Mouse (Mus musculus) macrophage (primary cell): ENCODE data around the gene Dnaja3. TPM values are rescaled to one million over a fixed set of nuclear protein-coding genes. Genes with fewer than 3 reads are reported as not detected.
"Not testable (repeated sequence)": the region's sequence is repeated elsewhere in the genome, so short reads cannot be mapped to it uniquely, and the experiment has no call there.

Source experiments
- H3K27ac ChIP-seq: fragments of 350-480 bp; formaldehyde crosslinking; 2 replicates; pipeline ENCODE4 v1.9.0; 2021
- H3K36me3 ChIP-seq: fragments of 350-480 bp; formaldehyde crosslinking; 2 replicates; pipeline ENCODE4 v1.9.0; 2021; ENCODE audit errors: inconsistent target
- H3K4me3 ChIP-seq: fragments of 350-480 bp; formaldehyde crosslinking; 2 replicates; pipeline ENCODE4 v1.9.0; 2021; ENCODE audit errors: inconsistent target
- H3K79me2 ChIP-seq: fragments of 350-480 bp; formaldehyde crosslinking; 2 replicates; pipeline ENCODE4 v1.9.0; 2021; ENCODE audit errors: inconsistent target
- WGBS: methylation state at CpG from one replicate; pipeline ENCODE4 v1.1.7; 2026; ENCODE audit warnings: inconsistent platforms; ENCODE audit not compliant: missing documents; 5-methylcytosine and 5-hydroxymethylcytosine counted together
- polyA plus RNA-seq: library from polyadenylated mRNA; stranded (reverse); fragments of 250-400 nt; gene quantifications from 3 replicates; pipeline ENCODE4 v1.2.4, GENCODE M21; 2018; ENCODE audit warnings: inconsistent platforms

Dnaja3 gene
- polyA plus RNA-seq, 1 experiment from 2014 or later: 25.5 TPM

DNA sequence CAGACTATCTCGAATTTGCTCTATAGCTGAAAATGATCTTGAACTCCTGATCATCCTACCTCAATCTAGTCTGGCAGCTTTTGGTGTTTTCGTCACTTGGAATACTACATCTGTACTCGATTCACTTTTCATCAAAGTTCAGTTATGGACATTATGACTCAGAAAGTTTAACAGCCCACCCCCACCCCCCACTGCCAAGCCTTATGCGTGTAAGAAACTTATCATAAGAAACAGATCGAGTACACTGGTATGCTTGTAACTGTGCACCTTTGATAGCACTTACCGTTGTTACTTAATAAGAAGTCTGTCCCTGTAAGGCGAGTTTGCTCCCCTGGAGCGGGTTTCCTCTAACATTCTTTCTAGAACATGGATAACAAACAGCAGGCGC is 43.4 kb downstream of the Dnaja3 start:
- WGBS: 20% methylated on average over 9 of the region's 9 CpGs
- Histone ChIP-seq H3K4me3 (peak overlapping the region; percentile 97), H3K36me3 (peaks cover 7% of the 10 kb centered on the region; the same call in 1 of the 2 replicates), H3K27ac (peak overlapping the region; percentile 86), H3K79me2 (peaks cover 36% of the 10 kb centered on the region)

DNA sequence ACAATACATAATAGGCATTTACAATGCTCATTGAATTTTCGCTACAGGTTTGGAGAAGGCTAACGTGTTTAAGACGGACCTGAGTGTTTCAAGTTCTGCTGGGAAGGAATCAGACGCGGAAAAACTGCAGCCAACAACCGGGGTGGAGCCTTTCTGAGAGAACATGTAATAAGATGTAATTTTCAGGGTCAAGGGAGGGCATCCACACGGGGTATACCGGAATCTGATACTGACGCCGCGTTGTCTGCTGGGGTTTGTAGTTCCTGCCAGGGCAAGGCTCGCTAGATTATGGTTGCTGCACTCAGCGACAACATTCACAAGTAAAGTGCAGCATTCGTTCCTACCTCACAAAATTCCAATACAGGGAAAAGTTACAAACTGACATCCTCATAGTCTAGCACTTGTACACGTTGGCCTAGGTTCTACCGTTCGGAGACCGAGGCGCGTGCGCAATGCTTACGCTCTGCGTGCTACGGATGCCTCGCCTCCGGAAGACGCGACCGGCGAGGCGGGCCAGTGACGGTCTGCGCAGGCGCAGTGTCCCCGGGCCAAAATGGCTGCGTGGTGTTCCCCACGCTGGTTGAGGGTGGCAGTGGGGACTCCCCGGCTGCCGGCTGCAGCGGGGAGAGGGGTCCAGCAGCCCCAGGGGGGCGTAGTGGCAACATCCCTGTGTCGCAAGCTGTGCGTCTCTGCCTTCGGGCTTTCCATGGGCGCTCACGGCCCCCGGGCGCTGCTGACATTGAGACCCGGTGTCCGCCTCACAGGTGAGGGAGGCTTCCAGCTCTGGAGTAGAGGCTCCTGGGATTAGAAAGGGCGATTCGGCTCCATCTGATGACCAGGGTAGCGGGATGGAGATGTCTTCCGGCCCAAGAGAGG is 44.0 kb downstream of the Dnaja3 start:
- H3K4me3 ChIP-seq: peak overlapping the region; percentile 97
- peaks cover 30% of the 10 kb centered on the region for H3K79me2 ChIP-seq
- WGBS: under 1% methylated on average over 52 of the region's 54 CpGs
- H3K27ac ChIP-seq: peak overlapping the region; percentile 86
- H3K36me3 ChIP-seq: peaks cover 12% of the 10 kb centered on the region

DNA sequence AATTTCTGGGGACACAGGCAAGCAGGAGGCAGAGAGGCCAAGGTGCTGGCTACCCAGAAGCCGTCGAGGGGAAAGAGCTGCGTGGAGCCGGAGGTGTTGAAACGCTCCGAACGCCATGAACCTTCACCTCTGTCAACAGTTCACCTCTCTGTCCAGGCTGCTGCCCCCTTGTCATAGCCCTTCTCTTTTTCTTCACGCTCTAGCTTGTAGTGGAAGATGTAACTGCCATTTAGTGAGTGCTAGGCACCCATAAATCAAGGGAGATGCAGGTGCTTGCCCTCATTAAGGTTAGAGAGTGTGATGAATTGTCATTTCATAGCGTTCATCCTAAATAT is 44.6 kb downstream of the Dnaja3 start:
- Histone ChIP-seq H3K36me3 (peaks cover 17% of the 10 kb centered on the region), H3K27ac (peak overlapping the region; percentile 34; the same call in 1 of the 2 replicates), H3K79me2 (peaks cover 24% of the 10 kb centered on the region), H3K4me3 (peak overlapping the region; percentile 97)
- WGBS: 0% methylated on average over 9 of the region's 9 CpGs

DNA sequence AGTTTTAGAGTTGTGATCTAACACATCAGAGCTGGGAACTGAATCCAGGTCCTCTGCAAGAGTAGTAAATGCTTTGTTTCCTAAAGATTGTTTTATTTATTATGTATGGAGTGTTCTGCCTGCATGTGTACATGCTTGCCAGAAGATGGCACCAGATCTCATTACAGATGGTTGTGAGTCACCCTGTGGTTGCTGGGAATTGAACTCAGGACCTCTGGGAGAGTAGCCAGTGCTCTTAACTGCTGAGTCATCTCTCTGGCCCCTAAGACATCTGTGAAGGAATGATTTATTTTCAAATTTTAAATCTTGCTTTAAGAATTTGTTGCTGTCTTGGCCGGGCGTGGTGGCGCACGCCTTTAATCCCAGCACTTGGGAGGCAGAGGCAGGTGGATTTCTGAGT is 49.6 kb downstream of the Dnaja3 start:
- WGBS: 97% methylated on average over 4 of the region's 4 CpGs
- H3K4me3 ChIP-seq, H3K27ac ChIP-seq: not testable (repeated sequence)
- H3K36me3 ChIP-seq: peaks cover 54% of the 10 kb centered on the region
- peaks cover 18% of the 10 kb centered on the region for H3K79me2 ChIP-seq

DNA sequence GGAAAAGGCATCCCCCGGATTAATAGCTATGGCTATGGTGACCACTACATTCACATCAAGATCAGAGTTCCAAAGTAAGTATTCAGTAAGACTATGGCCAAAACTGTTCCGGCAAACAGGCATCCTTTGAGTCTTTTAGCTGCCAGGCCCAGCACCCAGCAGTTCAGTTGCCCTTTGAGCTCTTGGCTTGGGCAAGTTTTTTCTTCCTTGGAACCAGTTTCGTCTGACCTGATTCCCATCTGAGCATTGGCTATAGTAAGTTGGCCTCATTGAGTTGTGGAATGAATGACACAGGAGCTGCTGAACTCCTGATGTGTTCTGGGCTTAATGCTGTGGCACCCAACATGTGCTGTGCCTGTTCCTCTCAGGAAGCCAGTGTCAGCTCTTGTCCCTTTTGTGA is 61.4 kb downstream of the Dnaja3 start:
- WGBS: 91% methylated on average over 3 of the region's 3 CpGs

DNA sequence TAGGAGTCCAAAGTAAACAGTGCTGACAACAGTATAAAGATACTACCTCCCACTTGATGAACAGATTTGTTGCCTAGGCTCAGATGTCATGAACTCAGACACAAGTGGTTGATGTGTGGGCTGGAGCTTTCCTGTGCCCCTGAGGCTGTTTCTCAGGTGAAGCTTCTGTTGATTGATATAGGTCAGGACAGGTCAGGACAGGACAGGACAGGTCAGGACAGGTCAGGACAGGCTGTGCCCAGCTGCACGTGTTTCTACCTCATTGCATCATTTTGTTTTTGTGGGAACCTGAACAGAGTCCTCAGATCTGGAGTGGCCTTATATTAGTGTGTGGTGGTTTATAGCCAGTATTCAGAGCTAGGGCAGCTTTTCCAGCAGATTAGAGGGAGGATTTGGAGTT is 62.9 kb downstream of the Dnaja3 start:
- H3K4me3 ChIP-seq: no peak overlapping the region
- WGBS: 100% methylated on average over 1 of the region's 1 CpGs
- peaks cover 79% of the 10 kb centered on the region for H3K36me3 ChIP-seq
- no peak overlapping the region for H3K27ac ChIP-seq
- no peaks in the 10 kb centered on the region for H3K79me2 ChIP-seq

More for the DNA sequence above, 61.4 kb downstream of the Dnaja3 start:
- Histone ChIP-seq H3K4me3 (no peak overlapping the region), H3K36me3 (peaks cover 80% of the 10 kb centered on the region), H3K79me2 (no peaks in the 10 kb centered on the region), H3K27ac (no peak overlapping the region)

DNA sequence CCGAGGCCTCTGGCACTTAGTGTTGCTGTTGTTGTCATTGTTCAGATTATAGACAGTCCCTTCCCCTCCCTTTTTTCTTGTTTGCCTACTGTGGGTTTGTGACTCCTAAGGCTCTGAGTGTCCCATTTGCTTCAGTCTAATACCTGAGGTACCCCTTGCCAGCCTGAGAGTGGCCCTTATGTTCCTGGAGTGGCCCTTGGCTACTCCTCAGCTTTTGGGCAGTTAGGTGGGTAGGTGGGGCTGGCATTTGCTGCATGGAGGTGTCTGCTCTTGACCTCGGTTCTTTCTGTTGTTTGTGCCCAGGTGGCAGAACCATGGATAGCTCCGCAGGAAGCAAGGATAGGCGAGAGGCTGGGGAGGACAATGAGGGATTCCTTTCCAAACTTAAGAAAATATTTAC is 65.8 kb downstream of the Dnaja3 start:
- Histone ChIP-seq H3K79me2 (no peaks in the 10 kb centered on the region), H3K27ac (no peak overlapping the region), H3K4me3 (no peak overlapping the region), H3K36me3 (peaks cover 65% of the 10 kb centered on the region)
- 88% methylated on average over 4 of the region's 4 CpGs for WGBS

DNA sequence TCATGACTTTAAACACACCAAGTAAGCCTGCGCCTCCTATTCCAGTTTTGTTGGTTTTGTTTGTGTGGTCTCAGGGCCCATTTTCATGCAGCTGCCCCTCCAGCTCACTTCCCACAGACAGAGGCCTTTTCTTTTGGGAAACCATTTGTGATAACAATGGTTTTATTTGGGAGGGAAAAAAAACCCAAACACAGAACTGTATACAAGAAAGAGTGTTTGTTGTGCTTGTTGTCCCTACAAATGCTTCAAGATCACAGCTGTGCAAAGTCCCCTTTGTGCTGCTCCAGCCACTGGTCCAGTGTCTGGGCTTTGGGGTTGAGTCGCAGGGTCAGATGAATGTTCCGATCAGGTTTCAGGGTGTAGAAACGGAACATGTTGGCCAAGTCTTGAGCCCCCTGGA is 71.4 kb downstream of the Dnaja3 start:
- Histone ChIP-seq H3K4me3 (no peak overlapping the region), H3K79me2 (no peaks in the 10 kb centered on the region), H3K27ac (no peak overlapping the region), H3K36me3 (peaks cover 37% of the 10 kb centered on the region)
- 91% methylated on average over 4 of the region's 4 CpGs for WGBS

DNA sequence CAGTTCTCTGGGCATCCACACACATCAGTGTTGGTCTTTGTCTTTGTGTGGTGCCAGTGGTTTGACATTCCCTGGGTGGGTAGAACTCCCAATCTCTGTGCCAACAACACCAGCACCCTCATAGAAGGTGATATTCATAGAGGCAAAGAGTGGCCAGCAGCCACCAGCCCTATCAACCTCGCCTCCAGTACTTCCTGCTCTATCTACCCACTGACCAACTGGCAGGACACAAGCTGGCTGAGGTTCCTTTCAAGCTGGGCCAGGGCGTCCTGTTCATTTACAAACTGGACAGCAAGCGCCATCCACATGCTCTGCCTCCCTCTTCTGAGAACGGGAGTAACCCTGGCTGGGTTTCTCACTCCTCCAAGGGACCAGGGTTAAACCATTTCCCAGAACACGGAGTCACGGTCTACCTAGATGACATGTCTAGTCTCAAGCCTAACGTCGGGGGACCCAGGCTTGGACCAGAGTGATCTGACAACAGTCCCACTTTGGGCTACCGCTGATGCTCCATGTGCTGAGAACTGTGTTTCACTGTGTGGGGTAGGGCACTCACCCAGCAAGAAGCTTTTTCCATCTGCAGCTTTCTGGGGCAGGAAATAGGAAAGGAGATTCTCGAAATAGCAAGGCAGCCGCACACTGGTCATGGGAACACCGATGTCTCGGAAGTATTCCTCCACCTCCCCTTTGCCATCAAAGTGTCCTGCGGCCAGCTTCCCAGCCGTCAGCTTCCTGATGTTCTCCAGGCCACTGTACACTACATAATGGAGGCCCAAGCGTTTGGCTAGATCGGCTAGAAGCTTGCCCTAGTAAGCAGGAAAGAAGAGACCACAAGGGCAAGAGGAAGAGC is 74.3 kb downstream of the Dnaja3 start:
- Histone ChIP-seq H3K36me3 (peaks cover 25% of the 10 kb centered on the region), H3K79me2 (peaks cover 14% of the 10 kb centered on the region), H3K27ac (no peak overlapping the region), H3K4me3 (no peak overlapping the region)
- 95% methylated on average over 17 of the region's 17 CpGs for WGBS

DNA sequence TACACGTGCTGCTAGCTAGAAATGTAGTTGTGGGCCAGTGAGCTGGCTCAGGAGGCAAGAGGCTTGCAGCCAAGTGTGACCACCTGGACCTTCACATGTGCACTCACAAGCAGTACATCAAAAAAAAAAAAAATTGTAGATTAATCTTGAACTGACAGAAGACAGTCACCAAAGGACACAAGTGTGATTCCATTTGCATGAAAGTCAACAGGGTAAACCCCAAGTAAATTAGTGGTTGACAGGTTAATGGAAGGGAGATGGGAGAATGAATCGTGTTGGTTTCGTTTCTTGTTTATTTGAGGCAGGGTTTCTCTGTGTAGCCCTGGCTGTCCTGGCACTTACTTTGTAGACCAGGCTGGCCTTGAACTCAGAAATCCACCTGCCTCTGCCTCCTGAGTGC is 78.1 kb downstream of the Dnaja3 start:
- Histone ChIP-seq H3K79me2 (peaks cover 14% of the 10 kb centered on the region), H3K27ac (no peak overlapping the region), H3K36me3 (peaks cover 17% of the 10 kb centered on the region; the same call in 1 of the 2 replicates), H3K4me3 (peak overlapping the region; percentile 77)
- WGBS: 70% methylated on average over 3 of the region's 3 CpGs

DNA sequence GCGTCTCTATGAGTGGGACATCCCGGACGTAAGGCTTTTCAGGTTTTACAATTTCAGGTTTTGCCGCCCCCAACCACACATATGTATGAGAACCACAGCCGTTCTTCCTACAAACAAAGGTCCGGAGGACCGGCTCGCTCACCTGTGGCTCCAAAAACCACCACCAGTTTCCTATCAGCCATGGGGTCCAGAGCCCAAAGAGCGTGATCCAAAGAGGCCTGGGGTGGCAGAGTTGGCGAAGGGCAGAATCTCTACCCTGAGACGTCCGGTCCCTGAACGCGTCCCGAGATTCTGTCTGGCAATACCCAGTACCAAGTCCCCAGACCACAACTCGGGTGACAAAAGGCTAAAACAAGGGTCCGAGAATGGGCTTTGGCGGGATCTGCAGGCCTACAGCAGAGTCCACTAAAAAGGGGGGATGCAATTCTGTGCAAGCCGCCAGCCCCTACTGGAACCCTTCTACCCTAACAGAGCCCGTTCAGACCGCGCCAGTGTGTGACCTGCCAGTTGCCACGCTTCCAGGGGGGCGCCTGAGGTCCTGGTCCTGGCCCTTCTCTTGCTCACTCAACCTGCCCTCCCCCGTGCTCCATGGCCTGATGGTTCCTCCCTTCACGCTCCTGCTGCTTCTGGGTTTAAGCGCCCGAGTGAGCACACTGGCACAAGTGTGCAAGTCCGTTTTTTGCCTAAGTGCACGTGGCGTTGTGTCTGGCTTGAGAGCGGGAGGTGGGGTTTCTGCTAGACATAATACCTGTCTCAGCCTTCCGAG is 79.1 kb downstream of the Dnaja3 start, which contains the start of gene Nmral1:
Gene Nmral1, minus strand, starts transcription at position 604 of the 766 bp plus-strand sequence.
- Histone ChIP-seq H3K79me2 (peaks cover 14% of the 10 kb centered on the region), H3K4me3 (peak within 1 kb of the TSS; percentile 77), H3K36me3 (peaks cover 12% of the 10 kb centered on the region; the same call in 1 of the 2 replicates), H3K27ac (peak within 1 kb of the TSS; percentile 88)
- 29% methylated on average over 33 of the region's 33 CpGs for whole genome bisulfite sequencing

DNA sequence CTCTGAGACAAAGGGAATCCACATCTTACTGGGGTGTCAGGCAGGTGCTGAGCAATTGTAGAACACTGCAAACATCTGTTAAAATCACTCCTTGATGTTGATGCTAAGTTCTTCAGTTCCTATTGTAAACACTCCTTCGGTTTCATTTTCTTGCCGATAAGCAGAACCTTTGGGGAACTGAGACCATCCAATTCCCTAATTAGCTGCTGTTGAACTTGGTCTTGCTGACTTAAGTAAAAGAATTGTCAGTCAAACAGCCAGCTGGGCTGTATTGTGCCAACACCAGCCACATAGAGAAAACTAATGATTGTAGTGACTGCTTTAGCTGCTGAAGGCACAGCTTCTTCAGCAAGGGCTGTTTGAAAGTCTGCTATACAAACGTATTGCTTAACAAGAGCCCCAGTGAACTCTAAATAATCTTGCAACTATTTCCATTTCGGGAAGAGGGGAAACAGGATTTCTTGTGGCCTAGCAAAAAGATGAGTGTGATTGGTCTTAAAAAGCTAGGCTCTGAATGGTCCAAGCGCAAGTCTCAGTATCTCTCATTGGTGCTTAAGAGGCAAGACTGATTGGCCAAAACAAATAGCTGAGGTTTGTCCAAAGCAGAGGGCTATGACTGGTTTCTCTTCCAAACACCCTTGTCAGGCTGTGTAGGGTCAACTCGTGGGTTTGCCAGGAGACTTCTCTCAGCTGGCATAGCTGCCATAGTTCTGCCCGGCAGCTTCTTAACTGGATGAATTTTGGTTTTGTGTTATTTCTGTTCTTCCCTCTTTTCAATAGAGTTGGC is 82.5 kb downstream of the Dnaja3 start:
- Histone ChIP-seq H3K36me3 (no peaks in the 10 kb centered on the region), H3K27ac (peak overlapping the region; percentile 99), H3K79me2 (peaks cover 26% of the 10 kb centered on the region), H3K4me3 (peak overlapping the region; percentile 19)
- WGBS: 10% methylated on average over 7 of the region's 7 CpGs

DNA sequence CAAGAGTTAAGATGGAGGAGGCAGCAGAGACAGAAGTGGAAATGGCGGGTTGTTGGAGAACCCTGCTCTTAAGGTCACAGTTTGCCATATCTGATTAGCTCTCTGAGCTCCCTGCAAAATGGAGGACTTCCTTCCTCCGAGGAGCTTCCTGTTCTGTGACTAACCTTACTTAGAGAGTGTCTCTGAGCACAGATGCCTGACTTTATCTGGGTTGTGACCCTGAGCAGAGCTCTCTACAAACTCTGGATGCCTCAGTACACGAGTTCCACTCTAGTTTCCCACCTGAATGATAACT is 83.1 kb downstream of the Dnaja3 start:
- peak overlapping the region; percentile 99 for H3K27ac ChIP-seq
- H3K4me3 ChIP-seq: no peak overlapping the region
- peaks cover 28% of the 10 kb centered on the region for H3K79me2 ChIP-seq
- WGBS: 19% methylated on average over 3 of the region's 3 CpGs
- H3K36me3 ChIP-seq: no peaks in the 10 kb centered on the region

DNA sequence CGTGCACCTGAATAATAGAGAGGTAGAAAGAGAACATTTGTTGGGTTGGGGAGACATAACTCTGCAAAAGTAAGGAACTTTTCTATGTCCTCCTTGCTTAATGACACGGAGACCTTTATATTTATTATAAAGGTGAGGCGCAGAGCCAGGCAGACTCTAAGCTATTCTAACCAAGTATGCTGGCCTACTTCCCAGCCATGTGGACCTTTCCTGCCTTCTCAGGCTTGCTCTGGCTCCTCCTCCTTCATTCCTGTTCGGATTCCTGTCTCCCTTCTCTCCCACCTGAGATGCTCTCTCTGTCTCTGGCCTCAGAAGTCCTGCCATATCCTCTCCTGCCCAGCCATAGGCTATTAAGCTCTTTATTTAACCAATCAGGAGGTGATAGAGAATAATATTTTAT is 85.5 kb downstream of the Dnaja3 start:
- 82% methylated on average over 4 of the region's 4 CpGs for WGBS
- H3K79me2 ChIP-seq: peaks cover 41% of the 10 kb centered on the region
- no peaks in the 10 kb centered on the region for H3K36me3 ChIP-seq
- H3K4me3 ChIP-seq: no peak overlapping the region
- H3K27ac ChIP-seq: peak overlapping the region; percentile 81
